Mouse (Mus musculus): ENCODE measurements at regions not wholly inside any gene's neighbourhood (a gene's known extent, or its start where the extent isn't known, plus 50 kb on each side); places are given as distances from the start of the nearest gene placed in this dataset.

- Histone ChIP-seq H3K9ac (ENCODE audit: low read depth, low read length) (no peak overlapping the region), H3K36me3 (ENCODE audit: control insufficient read depth, insufficient read depth, low read length) (no peaks in the 10 kb centered on the region), H3K4me2 (ENCODE audit: low read length) (no peak overlapping the region), H3K4me1 (ENCODE audit: control insufficient read depth, insufficient read depth, low read depth, low read length) (peaks cover 9% of the 10 kb centered on the region), H3K27me3 (replicated peaks; ENCODE audit: control insufficient read depth, insufficient read depth, low read length) (no peaks in the 10 kb centered on the region), H3K27ac (ENCODE audit: low read depth, low read length) (no peak overlapping the region), H3K4me3 (ENCODE audit: low read length) (no peak overlapping the region), H3K9me3 (ENCODE audit: control insufficient read depth, low read length) (no peaks in the 10 kb centered on the region)
- no peak for ATAC-seq
- WGBS = 78% methylated on average over 4 of the region's 4 CpGs
These were observed 57.0 kb upstream of the Medag start for GRCm38 (mm10) chr5:149354448-149355115.

GRCm38 (mm10) chr5:149355131-149355530 is 56.4 kb upstream of the Medag start:
- Histone ChIP-seq H3K27ac (ENCODE audit: low read depth, low read length) (no peak overlapping the region), H3K27me3 (replicated peaks; ENCODE audit: control insufficient read depth, insufficient read depth, low read length) (no peaks in the 10 kb centered on the region), H3K4me2 (ENCODE audit: low read length) (no peak overlapping the region), H3K4me3 (ENCODE audit: low read length) (no peak overlapping the region), H3K4me1 (ENCODE audit: control insufficient read depth, insufficient read depth, low read depth, low read length) (peaks cover 9% of the 10 kb centered on the region), H3K9ac (ENCODE audit: low read depth, low read length) (no peak overlapping the region), H3K9me3 (ENCODE audit: control insufficient read depth, low read length) (no peaks in the 10 kb centered on the region), H3K36me3 (ENCODE audit: control insufficient read depth, insufficient read depth, low read length) (no peaks in the 10 kb centered on the region)
- no peak for ATAC-seq
- WGBS = 87% methylated on average over 7 of the region's 7 CpGs

GRCm38 (mm10) chr5:149356970-149357369 is 54.6 kb upstream of the Medag start:
- H3K27me3 ChIP-seq (replicated peaks; ENCODE audit: control insufficient read depth, insufficient read depth, low read length) = no peaks in the 10 kb centered on the region
- no peak overlapping the region for H3K4me2 ChIP-seq (ENCODE audit: low read length)
- no peaks in the 10 kb centered on the region for H3K36me3 ChIP-seq (ENCODE audit: control insufficient read depth, insufficient read depth, low read length)
- no peak overlapping the region for H3K4me3 ChIP-seq (ENCODE audit: low read length)
- H3K9ac ChIP-seq (ENCODE audit: low read depth, low read length) = no peak overlapping the region
- WGBS = 97% methylated on average over 1 of the region's 1 CpGs
- no peak overlapping the region for H3K27ac ChIP-seq (ENCODE audit: low read depth, low read length)
- no peak for ATAC-seq
- peaks cover 9% of the 10 kb centered on the region for H3K4me1 ChIP-seq (ENCODE audit: control insufficient read depth, insufficient read depth, low read depth, low read length)
- no peaks in the 10 kb centered on the region for H3K9me3 ChIP-seq (ENCODE audit: control insufficient read depth, low read length)

Data from hindbrain, embryonic 16.5 days (tissue).